Mouse (Mus musculus) CH12.LX (cell line): ENCODE data around the gene Ube2q1. TPM values are rescaled to one million over a fixed set of nuclear protein-coding genes. Genes with fewer than 3 reads are reported as not detected.

Source experiments
- DNase-seq: peaks from one replicate; pipeline ENCODE4 v3.0.0-alpha.2; 2013; ENCODE audit errors: extremely low read depth
- H3K27ac ChIP-seq: 2 replicates; pipeline ENCODE4 v1.5.1; 2012; ENCODE audit warnings: low read depth, mild to moderate bottlenecking, control low read depth, moderate library complexity; ENCODE audit not compliant: insufficient read depth
- H3K27me3 ChIP-seq: replicated peaks from 2 replicates; pipeline ENCODE3; 2012; ENCODE audit warnings: inconsistent platforms
- H3K36me3 ChIP-seq, 2 experiments: replicated peaks in 1 of 2; 2 replicates each; pipeline versions ENCODE3 to v1.6.1; 2012; ENCODE audit warnings: inconsistent platforms in 1 of 2, low read length in 1 of 2, mild to moderate bottlenecking in 1 of 2, mixed read lengths in 1 of 2, moderate library complexity in 1 of 2; ENCODE audit not compliant: control insufficient read depth in 1 of 2, insufficient read depth in 1 of 2
- H3K4me1 ChIP-seq, 2 experiments: 2 replicates each; pipeline ENCODE4 v1.6.1; 2012; ENCODE audit warnings: inconsistent platforms in 1 of 2, moderate library complexity in 1 of 2; ENCODE audit not compliant: insufficient read depth in 2 of 2, control insufficient read depth in 1 of 2
- H3K4me2 ChIP-seq: 2 replicates; pipeline ENCODE4 v1.6.1; 2012; ENCODE audit warnings: low read depth, mild to moderate bottlenecking, control low read depth; ENCODE audit not compliant: poor library complexity, insufficient read depth, severe bottlenecking
- H3K4me3 ChIP-seq, 3 experiments: fragments of 150-350 bp in 1 of 3; sonication (generic) in 1 of 3; replicated peaks in 1 of 3; 2 replicates each; pipeline versions ENCODE3 to v1.5.1; 2011 to 2012; ENCODE audit warnings: low read depth in 2 of 3, low read length in 2 of 3, mild to moderate bottlenecking in 2 of 3, moderate library complexity in 2 of 3, control low read depth in 1 of 3, improper control_type of control experiment in 1 of 3, inconsistent platforms in 1 of 3, mixed read lengths in 1 of 3; ENCODE audit not compliant: poor library complexity in 1 of 3
- H3K79me2 ChIP-seq: replicated peaks from 2 replicates; pipeline ENCODE4 v1.6.1; 2012; ENCODE audit warnings: mild to moderate bottlenecking, moderate library complexity; ENCODE audit not compliant: control insufficient read depth, poor library complexity, insufficient read depth, severe bottlenecking; ENCODE audit errors: extremely low read depth
- H3K9ac ChIP-seq: 2 replicates; pipeline ENCODE4 v1.6.1; 2012; ENCODE audit warnings: low read depth, mild to moderate bottlenecking, control low read depth, moderate library complexity; ENCODE audit not compliant: insufficient read depth
- H3K9me3 ChIP-seq: replicated peaks from 2 replicates; pipeline ENCODE3; 2012; ENCODE audit warnings: low read length, inconsistent platforms, mixed read lengths
- BHLHE40 ChIP-seq: IDR thresholded peaks from 2 replicates; pipeline ENCODE4 v1.6.1; 2011; ENCODE audit warnings: mild to moderate bottlenecking, low read depth, low read length, improper control_type of control experiment
- CHD1 ChIP-seq: IDR thresholded peaks from 2 replicates; pipeline ENCODE4 v1.6.1; 2012; ENCODE audit warnings: low read depth, low read length, improper control_type of control experiment, inconsistent platforms
- CHD2 ChIP-seq: IDR thresholded peaks from 2 replicates; pipeline ENCODE4 v1.6.1; 2011; ENCODE audit warnings: low read length, improper control_type of control experiment
- CTCF ChIP-seq, 2 experiments: IDR thresholded peaks in 1 of 2; conservative IDR thresholded peaks in 1 of 2; 2 replicates each; pipeline ENCODE4 v1.5.1; 2011 to 2012; ENCODE audit warnings: low read depth in 2 of 2, low read length in 2 of 2, improper control_type of control experiment in 1 of 2, inconsistent platforms in 1 of 2, mild to moderate bottlenecking in 1 of 2, moderate library complexity in 1 of 2
- E2F4 ChIP-seq: IDR thresholded peaks from 2 replicates; pipeline ENCODE4 v1.6.1; 2011; ENCODE audit warnings: low read depth, low read length, improper control_type of control experiment; ENCODE audit not compliant: insufficient replicate concordance
- ELF1 ChIP-seq: IDR thresholded peaks from 2 replicates; pipeline ENCODE4 v1.6.1; 2014; ENCODE audit warnings: low read depth, mild to moderate bottlenecking, inconsistent platforms, low read length, improper control_type of control experiment
- EP300 ChIP-seq: IDR thresholded peaks from 2 replicates; pipeline ENCODE4 v1.6.1; 2011; ENCODE audit warnings: low read length, improper control_type of control experiment
- IRF4 ChIP-seq: IDR thresholded peaks from 2 replicates; pipeline ENCODE4 v1.6.1; 2014; ENCODE audit warnings: low read depth, mild to moderate bottlenecking, inconsistent platforms, low read length, improper control_type of control experiment
- JUN ChIP-seq: IDR thresholded peaks from 2 replicates; pipeline ENCODE4 v1.6.1; 2011; ENCODE audit warnings: low read depth, mild to moderate bottlenecking, low read length, improper control_type of control experiment, moderate library complexity; ENCODE audit not compliant: insufficient read depth
- JUND ChIP-seq: conservative IDR thresholded peaks from 2 replicates; pipeline ENCODE4 v1.6.1; 2011; ENCODE audit warnings: low read depth, low read length, improper control_type of control experiment
- MAZ ChIP-seq: IDR thresholded peaks from 2 replicates; pipeline ENCODE4 v1.6.1; 2012; ENCODE audit warnings: low read depth, mild to moderate bottlenecking, inconsistent platforms, low read length, improper control_type of control experiment, moderate library complexity
- MYC ChIP-seq: IDR thresholded peaks from 2 replicates; pipeline ENCODE4 v1.6.1; 2011; ENCODE audit warnings: low read depth, mild to moderate bottlenecking, improper control_type of control experiment, low read length
- NRF1 ChIP-seq: IDR thresholded peaks from 2 replicates; pipeline ENCODE4 v1.6.1; 2014; ENCODE audit warnings: low read depth, mild to moderate bottlenecking, inconsistent platforms, low read length, improper control_type of control experiment, moderate library complexity
- PAX5 ChIP-seq: IDR thresholded peaks from 2 replicates; pipeline ENCODE4 v1.6.1; 2012; ENCODE audit warnings: low read length, inconsistent platforms, mixed read lengths
- POLR2AphosphoS2 ChIP-seq: IDR thresholded peaks from 2 replicates; pipeline ENCODE4 v1.6.1; 2011; ENCODE audit warnings: low read depth, low read length, improper control_type of control experiment
- RCOR1 ChIP-seq: conservative IDR thresholded peaks from 2 replicates; pipeline ENCODE4 v1.6.1; 2012; ENCODE audit warnings: low read depth, mild to moderate bottlenecking, inconsistent platforms, low read length, improper control_type of control experiment
- SIN3A ChIP-seq: IDR thresholded peaks from 2 replicates; pipeline ENCODE4 v1.6.1; 2012; ENCODE audit warnings: low read length, improper control_type of control experiment, inconsistent platforms
- SMC3 ChIP-seq: IDR thresholded peaks from 2 replicates; pipeline ENCODE4 v1.6.1; 2011; ENCODE audit warnings: low read depth, low read length, improper control_type of control experiment
- TBP ChIP-seq: conservative IDR thresholded peaks from 2 replicates; pipeline ENCODE4 v1.6.1; 2011; ENCODE audit warnings: low read depth, low read length, improper control_type of control experiment
- USF1 ChIP-seq: IDR thresholded peaks from 2 replicates; pipeline ENCODE4 v1.6.1; 2014; ENCODE audit warnings: low read depth, mild to moderate bottlenecking, inconsistent platforms, low read length, improper control_type of control experiment
- ZMIZ1 ChIP-seq: IDR thresholded peaks from 2 replicates; pipeline ENCODE4 v1.6.1; 2012; ENCODE audit warnings: low read depth, mild to moderate bottlenecking, inconsistent platforms, low read length, improper control_type of control experiment
- dilution Hi-C: fragments of 300-500 bp; cut with MboI; formaldehyde crosslinking; loops from 2 replicates; pipeline ENCODE4 v1.14.3; 2020; ENCODE audit warnings: low sequenced_read_pairs; ENCODE audit not compliant: extremely low pct_unique_long_range_greater_than_20kb, extremely low pct_ligation_motif_present
- in situ Hi-C: fragments of 300-500 bp; cut with MboI; formaldehyde crosslinking; loops from 3 replicates; pipeline ENCODE4 v1.14.3; 2019; ENCODE audit warnings: low sequenced_read_pairs, low pct_ligation_motif_present, low pct_unique_long_range_greater_than_20kb, mixed read lengths
- polyA plus RNA-seq: library from polyadenylated mRNA; unstranded; fragments of >175 nt; gene quantifications from 2 replicates; pipeline ENCODE4 v1.2.1, GENCODE M21; 2012; ENCODE audit warnings: low read depth; ENCODE audit not compliant: insufficient read length
- total RNA-seq, 2 experiments: library from RNA; depleted of rRNA; stranded (reverse); fragments of 300-350 nt in 1 of 2; fragments of >200 nt in 1 of 2; gene quantifications; 2 replicates each; pipeline ENCODE4 v1.2.3; 2012 to 2014

Gene Ube2q1
- total and polyA plus RNA-seq, 3 experiments = 35.4 to 88.8 (median 59.4) TPM

GRCm38 (mm10) chr3:89772588-89772967 is 838 bp upstream of the Ube2q1 start:
- Histone ChIP-seq H3K9ac (peak overlapping the region; percentile 48), H3K4me3 (peak overlapping the region; percentile 58 to 90 (median 65)), H3K36me3 (peaks cover 15 to 51% of the 10 kb centered on the region in 2 experiments), H3K9me3 (no peaks in the 10 kb centered on the region), H3K4me2 (peak overlapping the region; percentile 75), H3K4me1 (peaks cover 15 to 49% of the 10 kb centered on the region in 2 experiments; a peak in 3 of 4 replicates), H3K79me2 (peaks cover 27% of the 10 kb centered on the region), H3K27ac (peak overlapping the region; percentile 81)
- DNase-seq = peak; percentile 94
- in situ Hi-C loops (loop anchor here (25.0 kb wide), 1 partner anchor 435 kb away; the partner anchor contains the start of genes Adam15 and Efna4), dilution Hi-C loops (no loop called here)
- TF ChIP-seq E2F4 = no peak
- TF ChIP-seq BHLHE40 = peak; percentile 86
- no peak for TF ChIP-seq TBP
- TF ChIP-seq SIN3A = peak; percentile 47; the same call in 1 of the 2 replicates
- TF ChIP-seq MYC = peak; percentile 42; the same call in 1 of the 2 replicates
- peak; percentile 80 for TF ChIP-seq SMC3
- peak; percentile 89 to 97 for TF ChIP-seq CTCF (conservative IDR thresholded peaks at IDR 0.05 in 1 of 2, IDR thresholded peaks at IDR 0.05 in 1 of 2; ENCODE audit: low read depth in 2 of 2, low read length in 2 of 2)
- TF ChIP-seq, all 38 proteins: peak for 5
- no peaks in the 10 kb centered on the region for H3K27me3 ChIP-seq

GRCm38 (mm10) chr3:89773740-89774211 is 360 bp downstream of the Ube2q1 start:
- dilution Hi-C loops = no loop called here

GRCm38 (mm10) chr3:89774236-89774960 is 982 bp downstream of the Ube2q1 start:
- in situ Hi-C loops (loop anchor here (25.0 kb wide), 1 partner anchor 437 kb away; the partner anchor contains the start of genes Adam15 and Efna4), dilution Hi-C loops (no loop called here)
- H3K9me3 ChIP-seq = no peaks in the 10 kb centered on the region
- H3K9ac ChIP-seq = peak overlapping the region; percentile 99
- H3K4me1 ChIP-seq = peaks cover 15 to 49% of the 10 kb centered on the region in 2 experiments; a peak in 3 of 4 replicates
- TF ChIP-seq PAX5 (no peak), MAZ (no peak), CTCF (conservative IDR thresholded peaks at IDR 0.05 in 1 of 2, IDR thresholded peaks at IDR 0.05 in 1 of 2; ENCODE audit: low read depth in 2 of 2, low read length in 2 of 2) (no peak), ZMIZ1 (no peak), EP300 (no peak), CHD2 (no peak), JUN (no peak), IRF4 (no peak)
- peak; percentile 38 for DNase-seq
- peak overlapping the region; percentile 90 to 99 (median 90) for H3K4me3 ChIP-seq
- no peaks in the 10 kb centered on the region for H3K27me3 ChIP-seq
- H3K79me2 ChIP-seq = peaks cover 27% of the 10 kb centered on the region
- H3K36me3 ChIP-seq = peaks cover 30 to 62% of the 10 kb centered on the region in 2 experiments
- peak overlapping the region; percentile 86 for H3K4me2 ChIP-seq
- no peak overlapping the region; the same call in 1 of the 2 replicates for H3K27ac ChIP-seq

More at GRCm38 (mm10) chr3:89773740-89774211, 360 bp downstream of the Ube2q1 start:
- Histone ChIP-seq H3K36me3 (peaks cover 24 to 62% of the 10 kb centered on the region in 2 experiments), H3K27ac (peak overlapping the region; percentile 59; the same call in 1 of the 2 replicates), H3K79me2 (peaks cover 27% of the 10 kb centered on the region), H3K9me3 (no peaks in the 10 kb centered on the region), H3K4me2 (peak overlapping the region; percentile 86; the same call in 1 of the 2 replicates), H3K4me3 (peak overlapping the region; percentile 90 to 99 (median 90)), H3K27me3 (no peaks in the 10 kb centered on the region), H3K4me1 (peaks cover 15 to 49% of the 10 kb centered on the region in 2 experiments; a peak in 3 of 4 replicates), H3K9ac (peak overlapping the region; percentile 99)
- no peak for TF ChIP-seq JUND
- no peak for TF ChIP-seq USF1
- no peak for TF ChIP-seq CHD1
- TF ChIP-seq ELF1 = no peak
- no peak for TF ChIP-seq NRF1
- no peak for TF ChIP-seq RCOR1
- no peak for TF ChIP-seq CTCF (conservative IDR thresholded peaks at IDR 0.05 in 1 of 2, IDR thresholded peaks at IDR 0.05 in 1 of 2; ENCODE audit: low read depth in 2 of 2, low read length in 2 of 2)
- TF ChIP-seq POLR2AphosphoS2 = no peak
- in situ Hi-C loops = loop anchor here (25.0 kb wide), 1 partner anchor 436 kb away; the partner anchor contains the start of genes Adam15 and Efna4
- no peak for DNase-seq
